Mouse (Mus musculus) kidney, adult 9 months (tissue): ENCODE results near the gene Thsd1.

Experiments
- DNase-seq: peaks from one replicate; pipeline ENCODE4 v3.0.0; 2022

The Thsd1 gene

GRCm38 (mm10) chr8:22227061-22227877 lies at the start of gene Thsd1:
TSS of gene Thsd1 (plus strand) at chr8:22227313.
- DNase-seq = peak; percentile 65

- no peak for DNase-seq
Observed at GRCm38 (mm10) chr8:22184884-22185283, 42.2 kb upstream of the Thsd1 start.

GRCm38 (mm10) chr8:22185431-22186397 lies 41.4 kb upstream of the Thsd1 start, which contains the start of gene Ckap2:
TSS of gene Ckap2 (minus strand) at chr8:22185819.
- DNase-seq = peak; percentile 92

- peak; percentile 91 for DNase-seq
Observed at GRCm38 (mm10) chr8:22192660-22193431, 34.3 kb upstream of the Thsd1 start, which contains the start of gene Vps36. TSS of gene Vps36 (plus strand) at chr8:22192809.

GRCm38 (mm10) chr8:22193432-22194010 lies 33.6 kb upstream of the Thsd1 start:
- DNase-seq = peak; percentile 39

GRCm38 (mm10) chr8:22197914-22198313 lies 29.2 kb upstream of the Thsd1 start:
- DNase-seq = no peak

- no peak for DNase-seq
Observed at GRCm38 (mm10) chr8:22199481-22199880, 27.6 kb upstream of the Thsd1 start.

GRCm38 (mm10) chr8:22207535-22207934 lies 19.6 kb upstream of the Thsd1 start:
- no peak for DNase-seq

GRCm38 (mm10) chr8:22209012-22209411 lies 18.1 kb upstream of the Thsd1 start:
- DNase-seq = peak; percentile 13

GRCm38 (mm10) chr8:22214826-22215225 lies 12.3 kb upstream of the Thsd1 start:
- no peak for DNase-seq

GRCm38 (mm10) chr8:22226361-22226760 lies 752 bp upstream of the Thsd1 start:
- no peak for DNase-seq

- peak; percentile 17 for DNase-seq
Observed at GRCm38 (mm10) chr8:22228621-22229020, 1.5 kb downstream of the Thsd1 start.

GRCm38 (mm10) chr8:22242986-22243385 lies 15.9 kb downstream of the Thsd1 start:
- DNase-seq = no peak

GRCm38 (mm10) chr8:22245663-22246062 lies 18.6 kb downstream of the Thsd1 start:
- no peak for DNase-seq

- DNase-seq = no peak
Observed at GRCm38 (mm10) chr8:22247956-22248355, 20.8 kb downstream of the Thsd1 start.

GRCm38 (mm10) chr8:22249080-22249479 lies 22.0 kb downstream of the Thsd1 start:
- no peak for DNase-seq

GRCm38 (mm10) chr8:22258946-22259450 lies 31.9 kb downstream of the Thsd1 start:
- no peak for DNase-seq

GRCm38 (mm10) chr8:22259531-22259930 lies 32.4 kb downstream of the Thsd1 start:
- DNase-seq = no peak

- peak; percentile 5 for DNase-seq
Observed at GRCm38 (mm10) chr8:22260091-22260722, 33.1 kb downstream of the Thsd1 start.

- no peak for DNase-seq
Observed at GRCm38 (mm10) chr8:22262267-22262666, 35.2 kb downstream of the Thsd1 start.

- DNase-seq = no peak
Observed at GRCm38 (mm10) chr8:22264292-22264691, 37.2 kb downstream of the Thsd1 start.
